Mouse (Mus musculus) embryonic facial prominence, embryonic 10.5 days (tissue): ENCODE measurements at regions not wholly inside any gene's neighbourhood (a gene's known extent, or its start where the extent isn't known, plus 50 kb on each side); places are given as distances from the start of the nearest gene placed in this dataset.

Experiments
- DNase-seq: peaks from one replicate; pipeline ENCODE4 v3.0.0-alpha.2; 2017; ENCODE audit warnings: low spot score
- H3K27ac ChIP-seq: fragments of 300-500 bp; sonication (generic); replicated peaks from 2 replicates; pipeline ENCODE4 v1.5.1; 2016; ENCODE audit warnings: mild to moderate bottlenecking
- H3K27me3 ChIP-seq: fragments of 300-500 bp; sonication (generic); replicated peaks from 2 replicates; pipeline ENCODE4 v1.6.1; 2016; ENCODE audit warnings: low read depth, mild to moderate bottlenecking; ENCODE audit not compliant: poor library complexity, severe bottlenecking
- H3K36me3 ChIP-seq: fragments of 300-500 bp; sonication (generic); replicated peaks from 2 replicates; pipeline ENCODE4 v1.6.1; 2016; ENCODE audit warnings: mild to moderate bottlenecking, moderate library complexity
- H3K4me1 ChIP-seq: fragments of 300-500 bp; sonication (generic); 2 replicates; pipeline ENCODE4 v1.6.1; 2016
- H3K4me3 ChIP-seq: fragments of 300-500 bp; sonication (generic); 2 replicates; pipeline ENCODE4 v1.5.1; 2016; ENCODE audit warnings: mild to moderate bottlenecking, moderate library complexity
- H3K9me3 ChIP-seq: fragments of 300-500 bp; sonication (generic); 2 replicates; pipeline ENCODE4 v1.6.1; 2016; ENCODE audit warnings: mild to moderate bottlenecking
- WGBS: fragments of 180-500 bp; shearing (Covaris S2); methylation state at CpG from one replicate; pipeline ENCODE4 v1.1.7; 2016; 5-methylcytosine and 5-hydroxymethylcytosine counted together

GRCm38 (mm10) chr13:90402061-90402460 is 312.7 kb upstream of the Xrcc4 start:
- no peak for DNase-seq
- Histone ChIP-seq H3K4me1 (no peaks in the 10 kb centered on the region), H3K4me3 (no peak overlapping the region), H3K9me3 (no peaks in the 10 kb centered on the region), H3K36me3 (no peaks in the 10 kb centered on the region), H3K27me3 (no peaks in the 10 kb centered on the region), H3K27ac (no peak overlapping the region)
- WGBS, result 26% methylated on average over 1 of the region's 1 CpGs

GRCm38 (mm10) chr13:90401496-90401895 is 312.1 kb upstream of the Xrcc4 start:
- no peak for DNase-seq
- Histone ChIP-seq H3K4me3 (no peak overlapping the region), H3K27me3 (no peaks in the 10 kb centered on the region), H3K27ac (no peak overlapping the region), H3K36me3 (no peaks in the 10 kb centered on the region), H3K4me1 (no peaks in the 10 kb centered on the region), H3K9me3 (no peaks in the 10 kb centered on the region)
- WGBS, result 52% methylated on average over 1 of the region's 1 CpGs

GRCm38 (mm10) chr13:90395274-90396023 is 306.0 kb upstream of the Xrcc4 start:
- WGBS, result 75% methylated on average over 8 of the region's 8 CpGs
- H3K27me3 ChIP-seq, result no peaks in the 10 kb centered on the region
- H3K27ac ChIP-seq, result no peak overlapping the region
- no peaks in the 10 kb centered on the region for H3K4me1 ChIP-seq
- no peaks in the 10 kb centered on the region for H3K9me3 ChIP-seq
- no peak overlapping the region for H3K4me3 ChIP-seq
- no peaks in the 10 kb centered on the region for H3K36me3 ChIP-seq
- DNase-seq, result no peak

GRCm38 (mm10) chr13:90394815-90395241 is 305.4 kb upstream of the Xrcc4 start:
- Histone ChIP-seq H3K9me3 (no peaks in the 10 kb centered on the region), H3K27ac (no peak overlapping the region), H3K4me1 (no peaks in the 10 kb centered on the region), H3K4me3 (no peak overlapping the region), H3K36me3 (no peaks in the 10 kb centered on the region), H3K27me3 (no peaks in the 10 kb centered on the region)
- no peak for DNase-seq
- WGBS, result 43% methylated on average over 5 of the region's 5 CpGs

- Histone ChIP-seq H3K9me3 (no peaks in the 10 kb centered on the region), H3K27me3 (no peaks in the 10 kb centered on the region), H3K4me3 (no peak overlapping the region), H3K36me3 (no peaks in the 10 kb centered on the region), H3K27ac (no peak overlapping the region), H3K4me1 (no peaks in the 10 kb centered on the region)
- no peak for DNase-seq
These were observed 303.0 kb upstream of the Xrcc4 start for GRCm38 (mm10) chr13:90392415-90392814.

GRCm38 (mm10) chr13:90376619-90377018 is 287.2 kb upstream of the Xrcc4 start:
- Histone ChIP-seq H3K27ac (no peak overlapping the region), H3K4me1 (peaks cover 5% of the 10 kb centered on the region; the same call in 1 of the 2 replicates)

GRCm38 (mm10) chr13:90376207-90376606 is 286.8 kb upstream of the Xrcc4 start:
- Histone ChIP-seq H3K4me1 (peaks cover 5% of the 10 kb centered on the region; the same call in 1 of the 2 replicates), H3K27ac (no peak overlapping the region), H3K9me3 (no peaks in the 10 kb centered on the region), H3K4me3 (no peak overlapping the region), H3K27me3 (no peaks in the 10 kb centered on the region), H3K36me3 (no peaks in the 10 kb centered on the region)
- DNase-seq, result no peak
- WGBS, result 81% methylated on average over 6 of the region's 6 CpGs

More at GRCm38 (mm10) chr13:90376619-90377018, 287.2 kb upstream of the Xrcc4 start:
- H3K4me3 ChIP-seq, result no peak overlapping the region
- H3K36me3 ChIP-seq, result no peaks in the 10 kb centered on the region
- WGBS, result 50% methylated on average over 3 of the region's 3 CpGs
- no peaks in the 10 kb centered on the region for H3K27me3 ChIP-seq
- DNase-seq, result peak; percentile 10
- H3K9me3 ChIP-seq, result no peaks in the 10 kb centered on the region

GRCm38 (mm10) chr13:90371415-90372150 is 282.2 kb upstream of the Xrcc4 start:
- Histone ChIP-seq H3K36me3 (no peaks in the 10 kb centered on the region), H3K9me3 (no peaks in the 10 kb centered on the region), H3K4me1 (peaks cover 8% of the 10 kb centered on the region), H3K27ac (no peak overlapping the region), H3K27me3 (no peaks in the 10 kb centered on the region), H3K4me3 (no peak overlapping the region)
- no peak for DNase-seq
- WGBS, result 51% methylated on average over 4 of the region's 4 CpGs

GRCm38 (mm10) chr13:90370746-90371414 is 281.5 kb upstream of the Xrcc4 start:
- 72% methylated on average over 3 of the region's 3 CpGs for WGBS
- Histone ChIP-seq H3K4me1 (peaks cover 6% of the 10 kb centered on the region; the same call in 1 of the 2 replicates), H3K36me3 (no peaks in the 10 kb centered on the region), H3K27ac (no peak overlapping the region), H3K9me3 (no peaks in the 10 kb centered on the region), H3K27me3 (no peaks in the 10 kb centered on the region), H3K4me3 (no peak overlapping the region)
- no peak for DNase-seq

- DNase-seq, result no peak
- 69% methylated on average over 4 of the region's 4 CpGs for WGBS
These were observed 275.2 kb upstream of the Xrcc4 start for GRCm38 (mm10) chr13:90364518-90365027.

GRCm38 (mm10) chr13:90359861-90360601 is 270.6 kb upstream of the Xrcc4 start:
- no peaks in the 10 kb centered on the region for H3K36me3 ChIP-seq
- H3K27ac ChIP-seq, result no peak overlapping the region
- no peaks in the 10 kb centered on the region for H3K9me3 ChIP-seq
- H3K27me3 ChIP-seq, result no peaks in the 10 kb centered on the region
- WGBS, result 71% methylated on average over 10 of the region's 10 CpGs
- H3K4me3 ChIP-seq, result no peak overlapping the region
- peaks cover 9% of the 10 kb centered on the region; the same call in 1 of the 2 replicates for H3K4me1 ChIP-seq
- DNase-seq, result no peak

More at GRCm38 (mm10) chr13:90364518-90365027, 275.2 kb upstream of the Xrcc4 start:
- H3K4me3 ChIP-seq, result no peak overlapping the region
- no peaks in the 10 kb centered on the region for H3K9me3 ChIP-seq
- H3K4me1 ChIP-seq, result peaks cover 6% of the 10 kb centered on the region; the same call in 1 of the 2 replicates
- no peaks in the 10 kb centered on the region for H3K27me3 ChIP-seq
- H3K27ac ChIP-seq, result no peak overlapping the region
- no peaks in the 10 kb centered on the region for H3K36me3 ChIP-seq

- H3K4me3 ChIP-seq, result no peak overlapping the region
- H3K27me3 ChIP-seq, result no peaks in the 10 kb centered on the region
- 91% methylated on average over 1 of the region's 1 CpGs for WGBS
- H3K27ac ChIP-seq, result no peak overlapping the region
- H3K36me3 ChIP-seq, result no peaks in the 10 kb centered on the region
- H3K4me1 ChIP-seq, result peaks cover 9% of the 10 kb centered on the region; the same call in 1 of the 2 replicates
- no peak for DNase-seq
- no peaks in the 10 kb centered on the region for H3K9me3 ChIP-seq
These were observed 268.7 kb upstream of the Xrcc4 start for GRCm38 (mm10) chr13:90358149-90358548.
